Mouse (Mus musculus) midbrain, embryonic 11.5 days (tissue): ENCODE measurements at regions not wholly inside any gene's neighbourhood (a gene's known extent, or its start where the extent isn't known, plus 50 kb on each side); places are given as distances from the start of the nearest gene placed in this dataset.
A peak's percentile ranks its signal among the peaks of the same experiment; 100 is the strongest.

Experiments used
- ATAC-seq: fragments of 200-750 bp; cut with Nextera tagmentation; 2 replicates; pipeline ENCODE4 v1.8.0; 2017; ENCODE audit warnings: moderate TSS enrichment, moderate library complexity; ENCODE audit not compliant: low FRiP score
- DNase-seq: peaks from one replicate; pipeline ENCODE4 v3.0.0; 2015; ENCODE audit warnings: low spot score; ENCODE audit errors: missing footprints
- H3K27ac ChIP-seq: fragments of 300-500 bp; sonication (generic); 2 replicates; pipeline ENCODE4 v1.5.1; 2014; ENCODE audit warnings: low read depth, low read length
- H3K27me3 ChIP-seq: fragments of 300-500 bp; sonication (generic); 2 replicates; pipeline ENCODE4 v1.6.1; 2014; ENCODE audit warnings: mild to moderate bottlenecking, low read length, moderate library complexity, mixed read lengths; ENCODE audit not compliant: control insufficient read depth, insufficient read depth
- H3K36me3 ChIP-seq: fragments of 300-500 bp; sonication (generic); 2 replicates; pipeline ENCODE4 v1.6.1; 2014; ENCODE audit warnings: mild to moderate bottlenecking, low read length, moderate library complexity, mixed read lengths; ENCODE audit not compliant: control insufficient read depth, insufficient read depth
- H3K4me1 ChIP-seq: fragments of 300-500 bp; sonication (generic); 2 replicates; pipeline ENCODE4 v1.6.1; 2014; ENCODE audit warnings: low read length; ENCODE audit not compliant: control insufficient read depth, insufficient read depth
- H3K4me2 ChIP-seq: fragments of 300-500 bp; sonication (generic); 2 replicates; pipeline ENCODE4 v1.6.1; 2014; ENCODE audit warnings: mild to moderate bottlenecking, moderate library complexity
- H3K4me3 ChIP-seq: fragments of 300-500 bp; sonication (generic); 2 replicates; pipeline ENCODE4 v1.5.1; 2014; ENCODE audit warnings: low read depth, low read length
- H3K9ac ChIP-seq: fragments of 300-500 bp; sonication (generic); 2 replicates; pipeline ENCODE4 v1.6.1; 2014; ENCODE audit warnings: low read length
- H3K9me3 ChIP-seq: fragments of 300-500 bp; sonication (generic); 2 replicates; pipeline ENCODE4 v1.6.1; 2016; ENCODE audit warnings: low read length; ENCODE audit not compliant: control insufficient read depth
- WGBS: fragments of 180-500 bp; shearing (Covaris S2); extraction: QIAGEN DNeasy Blood & Tissue Kit; methylation state at CpG from one replicate; pipeline ENCODE4 v1.1.7; 2014; 5-methylcytosine and 5-hydroxymethylcytosine counted together

- H3K36me3 ChIP-seq: no peaks in the 10 kb centered on the region
- H3K4me2 ChIP-seq: no peak overlapping the region
- H3K4me3 ChIP-seq: no peak overlapping the region
- H3K27ac ChIP-seq: no peak overlapping the region
- H3K4me1 ChIP-seq: no peaks in the 10 kb centered on the region
- no peaks in the 10 kb centered on the region for H3K9me3 ChIP-seq
- WGBS: 80% methylated on average over 4 of the region's 4 CpGs
- no peak overlapping the region for H3K9ac ChIP-seq
- no peaks in the 10 kb centered on the region for H3K27me3 ChIP-seq
- DNase-seq (no peak), ATAC-seq (no peak)
Measured at GRCm38 (mm10) chr10:118609157-118609556, 168.3 kb downstream of the Ifng start.

GRCm38 (mm10) chr10:118610868-118611461, 170.1 kb downstream of the Ifng start:
- DNase-seq (no peak), ATAC-seq (no peak)
- Histone ChIP-seq H3K9ac (no peak overlapping the region), H3K9me3 (no peaks in the 10 kb centered on the region), H3K4me3 (no peak overlapping the region), H3K27ac (no peak overlapping the region), H3K36me3 (no peaks in the 10 kb centered on the region), H3K27me3 (no peaks in the 10 kb centered on the region), H3K4me2 (no peak overlapping the region), H3K4me1 (no peaks in the 10 kb centered on the region)
- WGBS: 82% methylated on average over 7 of the region's 7 CpGs

GRCm38 (mm10) chr10:118612091-118612490, 171.2 kb downstream of the Ifng start:
- H3K36me3 ChIP-seq: no peaks in the 10 kb centered on the region
- no peaks in the 10 kb centered on the region for H3K9me3 ChIP-seq
- DNase-seq (no peak), ATAC-seq (no peak)
- H3K27ac ChIP-seq: no peak overlapping the region
- H3K4me3 ChIP-seq: no peak overlapping the region
- no peak overlapping the region for H3K9ac ChIP-seq
- H3K4me2 ChIP-seq: no peak overlapping the region
- no peaks in the 10 kb centered on the region for H3K27me3 ChIP-seq
- no peaks in the 10 kb centered on the region for H3K4me1 ChIP-seq
- 88% methylated on average over 7 of the region's 7 CpGs for WGBS

- Histone ChIP-seq H3K27me3 (no peaks in the 10 kb centered on the region), H3K9me3 (no peaks in the 10 kb centered on the region), H3K4me3 (no peak overlapping the region), H3K4me1 (no peaks in the 10 kb centered on the region), H3K36me3 (no peaks in the 10 kb centered on the region), H3K9ac (no peak overlapping the region), H3K27ac (no peak overlapping the region), H3K4me2 (no peak overlapping the region)
- no peak for DNase-seq
- ATAC-seq: no peak
- 90% methylated on average over 14 of the region's 14 CpGs for WGBS
Measured at GRCm38 (mm10) chr10:118613056-118613695, 172.3 kb downstream of the Ifng start.

- H3K4me3 ChIP-seq: no peak overlapping the region
- no peak for ATAC-seq
- H3K36me3 ChIP-seq: no peaks in the 10 kb centered on the region
- no peak overlapping the region for H3K27ac ChIP-seq
- H3K9me3 ChIP-seq: no peaks in the 10 kb centered on the region
- H3K4me1 ChIP-seq: no peaks in the 10 kb centered on the region
- no peak overlapping the region for H3K4me2 ChIP-seq
- peak; percentile 67 for DNase-seq
- H3K9ac ChIP-seq: no peak overlapping the region
- no peaks in the 10 kb centered on the region for H3K27me3 ChIP-seq
- 89% methylated on average over 6 of the region's 6 CpGs for WGBS
Measured at GRCm38 (mm10) chr10:118614251-118614865, 173.5 kb downstream of the Ifng start.

GRCm38 (mm10) chr10:118615131-118616020, 174.5 kb downstream of the Ifng start:
- Histone ChIP-seq H3K36me3 (no peaks in the 10 kb centered on the region), H3K27me3 (no peaks in the 10 kb centered on the region), H3K4me3 (no peak overlapping the region), H3K9ac (no peak overlapping the region), H3K4me1 (no peaks in the 10 kb centered on the region), H3K27ac (no peak overlapping the region), H3K9me3 (no peaks in the 10 kb centered on the region), H3K4me2 (no peak overlapping the region)
- no peak for ATAC-seq
- DNase-seq: peak; percentile 12
- 85% methylated on average over 10 of the region's 10 CpGs for WGBS

- ATAC-seq: no peak
- no peaks in the 10 kb centered on the region for H3K36me3 ChIP-seq
Measured at GRCm38 (mm10) chr10:118616031-118616615, 175.3 kb downstream of the Ifng start.

GRCm38 (mm10) chr10:118617291-118618044, 176.6 kb downstream of the Ifng start:
- H3K4me3 ChIP-seq: no peak overlapping the region
- WGBS: 85% methylated on average over 6 of the region's 6 CpGs
- no peak for DNase-seq
- H3K27me3 ChIP-seq: no peaks in the 10 kb centered on the region
- H3K27ac ChIP-seq: no peak overlapping the region
- no peak overlapping the region for H3K4me2 ChIP-seq
- no peak overlapping the region for H3K9ac ChIP-seq
- no peak for ATAC-seq
- no peaks in the 10 kb centered on the region for H3K4me1 ChIP-seq
- no peaks in the 10 kb centered on the region for H3K9me3 ChIP-seq
- no peaks in the 10 kb centered on the region for H3K36me3 ChIP-seq

More at GRCm38 (mm10) chr10:118616031-118616615, 175.3 kb downstream of the Ifng start:
- no peak overlapping the region for H3K27ac ChIP-seq
- H3K4me1 ChIP-seq: no peaks in the 10 kb centered on the region
- no peak overlapping the region for H3K4me2 ChIP-seq
- WGBS: 91% methylated on average over 5 of the region's 5 CpGs
- no peaks in the 10 kb centered on the region for H3K9me3 ChIP-seq
- H3K4me3 ChIP-seq: no peak overlapping the region
- H3K9ac ChIP-seq: no peak overlapping the region
- no peaks in the 10 kb centered on the region for H3K27me3 ChIP-seq
- DNase-seq: no peak
